Mouse (Mus musculus): ENCODE measurements around the gene Tex45. TPM values are rescaled to one million over a fixed set of nuclear protein-coding genes. Genes with fewer than 3 reads are reported as not detected.
A peak's percentile ranks its signal among the peaks of the same experiment; 100 is the strongest.

Gene Tex45
- total RNA-seq (2021): not detected
- long read RNA-seq, experiment 1: 0 reads
- long read RNA-seq, experiment 2: 0 reads

GRCm38 (mm10) chr8:3470562-3470961 lies at the start of gene Tex45:
TSS of gene Tex45 (plus strand) at chr8:3470862.
- DNase-seq: no peak

GRCm38 (mm10) chr8:3421507-3421906 lies 49.2 kb upstream of the Tex45 start:
- DNase-seq: no peak

GRCm38 (mm10) chr8:3425217-3425616 lies 45.4 kb upstream of the Tex45 start:
- no peak for DNase-seq

GRCm38 (mm10) chr8:3426211-3426610 lies 44.5 kb upstream of the Tex45 start:
- DNase-seq: no peak

- no peak for DNase-seq
Observed at GRCm38 (mm10) chr8:3428426-3428825, 42.2 kb upstream of the Tex45 start.

GRCm38 (mm10) chr8:3429966-3430365 lies 40.7 kb upstream of the Tex45 start:
- DNase-seq: no peak

GRCm38 (mm10) chr8:3431113-3431512 lies 39.5 kb upstream of the Tex45 start:
- no peak for DNase-seq

GRCm38 (mm10) chr8:3436492-3436891 lies 34.2 kb upstream of the Tex45 start:
- DNase-seq: no peak

- no peak for DNase-seq
Observed at GRCm38 (mm10) chr8:3439510-3439909, 31.2 kb upstream of the Tex45 start.

GRCm38 (mm10) chr8:3449226-3449625 lies 21.4 kb upstream of the Tex45 start:
- no peak for DNase-seq

GRCm38 (mm10) chr8:3450670-3451069 lies 20.0 kb upstream of the Tex45 start:
- no peak for DNase-seq

GRCm38 (mm10) chr8:3451992-3452391 lies 18.7 kb upstream of the Tex45 start:
- no peak for DNase-seq

GRCm38 (mm10) chr8:3463248-3463647 lies 7.4 kb upstream of the Tex45 start:
- DNase-seq: no peak

- no peak for DNase-seq
Observed at GRCm38 (mm10) chr8:3464309-3464708, 6.4 kb upstream of the Tex45 start.

GRCm38 (mm10) chr8:3467006-3467885 lies 3.4 kb upstream of the Tex45 start, which contains the start of gene Pex11g:
TSS of gene Pex11g (minus strand) at chr8:3467680.
- peak; percentile 94 for DNase-seq

GRCm38 (mm10) chr8:3467886-3468545 lies 2.6 kb upstream of the Tex45 start:
- no peak for DNase-seq

- no peak for DNase-seq
Observed at GRCm38 (mm10) chr8:3468838-3469237, 1.8 kb upstream of the Tex45 start.

GRCm38 (mm10) chr8:3475715-3476429 lies 5.2 kb downstream of the Tex45 start:
- DNase-seq: no peak

GRCm38 (mm10) chr8:3480221-3480785 lies 9.6 kb downstream of the Tex45 start:
- no peak for DNase-seq

- no peak for DNase-seq
Observed at GRCm38 (mm10) chr8:3481605-3482004, 10.9 kb downstream of the Tex45 start.

GRCm38 (mm10) chr8:3482240-3482740 lies 11.6 kb downstream of the Tex45 start:
- no peak for DNase-seq

GRCm38 (mm10) chr8:3483546-3483945 lies 12.9 kb downstream of the Tex45 start:
- no peak for DNase-seq

All from gastrocnemius, postnatal 25 days (tissue).